Mouse (Mus musculus) heart, embryonic 11.5 days (tissue): ENCODE measurements around the gene Dnase1. TPM values are rescaled to one million over a fixed set of nuclear protein-coding genes. Genes with fewer than 3 reads are reported as not detected.

ENCODE experiments used
- ATAC-seq: fragments of 200-750 bp; cut with Nextera tagmentation; replicated peaks from 2 replicates; pipeline ENCODE4 v1.8.0; 2017; ENCODE audit warnings: moderate library complexity; ENCODE audit not compliant: insufficient number of reproducible peaks, low FRiP score, low TSS enrichment
- H3K27ac ChIP-seq: fragments of 300-500 bp; sonication (generic); 2 replicates; pipeline ENCODE4 v1.5.1; 2014; ENCODE audit warnings: mild to moderate bottlenecking, low read depth, low read length
- H3K27me3 ChIP-seq: fragments of 300-500 bp; sonication (generic); 2 replicates; pipeline ENCODE4 v1.6.1; 2014; ENCODE audit warnings: mild to moderate bottlenecking, low read length, mixed read lengths; ENCODE audit not compliant: control insufficient read depth, insufficient read depth
- H3K36me3 ChIP-seq: fragments of 300-500 bp; sonication (generic); 2 replicates; pipeline ENCODE4 v1.6.1; 2014; ENCODE audit warnings: mild to moderate bottlenecking, low read length, moderate library complexity, mixed read lengths; ENCODE audit not compliant: control insufficient read depth, insufficient read depth
- H3K4me1 ChIP-seq: fragments of 300-500 bp; sonication (generic); 2 replicates; pipeline ENCODE4 v1.6.1; 2014; ENCODE audit warnings: low read length; ENCODE audit not compliant: control insufficient read depth, insufficient read depth
- H3K4me2 ChIP-seq: fragments of 300-500 bp; sonication (generic); 2 replicates; pipeline ENCODE4 v1.6.1; 2014; ENCODE audit warnings: mild to moderate bottlenecking, moderate library complexity
- H3K4me3 ChIP-seq: fragments of 300-500 bp; sonication (generic); 2 replicates; pipeline ENCODE4 v1.5.1; 2014; ENCODE audit warnings: low read depth, low read length
- H3K9ac ChIP-seq: fragments of 300-500 bp; sonication (generic); 2 replicates; pipeline ENCODE4 v1.6.1; 2014; ENCODE audit warnings: mild to moderate bottlenecking, low read depth, low read length, moderate library complexity
- H3K9me3 ChIP-seq: fragments of 300-500 bp; sonication (generic); replicated peaks from 2 replicates; pipeline ENCODE4 v1.6.1; 2016; ENCODE audit warnings: low read length; ENCODE audit not compliant: control insufficient read depth
- WGBS: fragments of 180-500 bp; shearing (Covaris S2); extraction: QIAGEN DNeasy Blood & Tissue Kit; methylation state at CpG from one replicate; pipeline ENCODE4 v1.1.7; 2014; ENCODE audit not compliant: insufficient replicate concordance; 5-methylcytosine and 5-hydroxymethylcytosine counted together
- polyA plus RNA-seq: library from polyadenylated mRNA; unstranded; fragments of >200 nt; fragmentation: Nextera tagmentation; extraction: Ambion mirVana; gene quantifications from 2 replicates; pipeline ENCODE4 v1.2.1, GENCODE M21; 2014

The Dnase1 gene
- polyA plus RNA-seq, 1 experiment from 2014 or later, result 3.9 TPM

DNA sequence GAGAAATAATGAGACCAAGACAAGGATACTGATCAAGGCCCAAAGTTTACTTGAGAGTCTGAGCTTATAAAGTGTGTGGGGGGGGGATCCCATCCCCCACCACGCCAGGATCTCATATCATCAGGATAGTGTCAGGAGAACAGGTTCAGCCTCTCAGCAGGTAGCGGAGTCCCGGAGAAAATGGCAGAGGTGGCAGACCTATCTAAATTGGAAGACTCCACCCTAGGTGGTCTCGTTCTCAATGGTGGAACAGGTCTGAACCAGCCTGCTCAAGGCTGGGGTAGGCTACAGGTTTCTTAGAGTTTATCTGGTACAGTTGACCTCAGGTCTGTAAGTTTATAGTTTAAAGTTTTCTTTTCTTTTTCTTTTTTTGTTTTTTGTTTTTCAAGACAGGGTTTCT lies 14.0 kb upstream of the Dnase1 start:
- Histone ChIP-seq H3K27me3 (no peaks in the 10 kb centered on the region), H3K4me2 (no peak overlapping the region), H3K9ac (no peak overlapping the region), H3K27ac (no peak overlapping the region), H3K4me3 (no peak overlapping the region), H3K4me1 (no peaks in the 10 kb centered on the region), H3K9me3 (no peaks in the 10 kb centered on the region), H3K36me3 (no peaks in the 10 kb centered on the region)
- no peak for ATAC-seq
- WGBS, result 61% methylated on average over 4 of the region's 4 CpGs

DNA sequence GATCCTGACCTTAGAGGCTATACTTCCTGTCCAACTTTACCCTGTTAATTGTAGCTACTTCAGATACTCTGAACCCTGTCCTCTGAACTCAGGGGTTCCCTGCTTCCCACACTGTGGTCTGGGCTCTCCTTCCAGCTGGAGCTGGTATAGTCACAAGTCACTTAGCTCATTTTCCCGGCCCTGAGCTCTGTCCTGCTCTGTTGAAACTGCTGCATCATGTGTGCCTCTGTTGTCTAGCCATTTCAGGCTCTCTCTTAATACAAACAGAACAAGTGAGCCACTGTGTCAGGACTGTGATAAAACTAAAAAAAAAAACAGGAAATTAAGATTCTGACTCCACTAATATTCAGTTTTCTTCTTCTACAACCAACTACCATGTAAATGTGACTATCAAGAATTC lies 10.1 kb upstream of the Dnase1 start:
- no peak for ATAC-seq
- H3K4me2 ChIP-seq, result no peak overlapping the region
- H3K9me3 ChIP-seq, result no peaks in the 10 kb centered on the region; the same call in 1 of the 2 replicates
- H3K36me3 ChIP-seq, result no peaks in the 10 kb centered on the region
- no peak overlapping the region for H3K27ac ChIP-seq
- no peaks in the 10 kb centered on the region for H3K4me1 ChIP-seq
- no peak overlapping the region for H3K9ac ChIP-seq
- H3K27me3 ChIP-seq, result no peaks in the 10 kb centered on the region
- 48% methylated on average over 1 of the region's 1 CpGs for WGBS
- H3K4me3 ChIP-seq, result no peak overlapping the region

DNA sequence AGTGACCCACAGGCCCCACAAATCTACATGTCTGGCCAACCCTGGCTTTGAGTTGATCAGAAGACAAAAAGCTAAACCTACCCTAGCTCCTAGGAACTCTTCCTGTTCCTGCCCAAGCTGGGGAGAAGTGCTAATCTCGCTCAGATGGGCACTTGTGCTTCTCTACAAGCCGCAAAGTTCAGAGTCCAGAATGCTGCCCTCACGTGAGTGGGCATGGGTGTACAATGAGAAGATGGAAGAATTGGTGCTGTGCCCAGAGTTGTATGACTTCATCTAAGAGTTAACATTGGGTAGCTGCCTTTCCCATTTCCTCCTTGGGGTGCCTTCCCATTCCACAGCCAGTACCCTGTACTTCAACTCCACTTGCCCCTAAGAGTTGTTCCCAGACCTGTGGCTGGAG lies 9.5 kb upstream of the Dnase1 start:
- ATAC-seq, result no peak

DNA sequence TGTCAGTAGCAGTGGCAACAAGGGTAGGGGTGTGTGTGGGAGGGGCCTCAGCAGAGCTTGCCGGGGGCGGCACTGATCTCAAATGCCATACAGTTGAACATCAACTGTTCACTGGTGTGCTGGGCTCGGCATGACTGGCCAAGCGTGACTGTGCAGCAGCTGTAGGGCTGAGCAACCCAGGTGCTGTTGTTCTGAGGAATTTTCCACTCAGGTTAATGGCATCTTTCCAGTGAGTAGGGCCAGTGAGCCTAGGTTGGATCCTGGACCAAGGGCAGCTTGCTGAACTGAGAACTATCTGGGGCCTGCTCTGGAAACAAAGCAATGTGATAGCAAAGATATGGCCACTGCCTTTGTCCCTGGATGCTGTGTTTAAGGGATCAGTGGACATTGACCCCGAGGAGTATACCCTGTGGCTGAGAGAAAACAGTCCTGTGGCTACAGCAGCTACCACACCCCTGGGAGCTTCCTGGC lies 7.3 kb upstream of the Dnase1 start:
- ATAC-seq, result no peak; the same call in 1 of the 2 replicates
- no peak overlapping the region for H3K4me3 ChIP-seq
- no peak overlapping the region for H3K27ac ChIP-seq
- WGBS, result 85% methylated on average over 5 of the region's 5 CpGs
- H3K9me3 ChIP-seq, result no peaks in the 10 kb centered on the region; the same call in 1 of the 2 replicates
- no peaks in the 10 kb centered on the region for H3K27me3 ChIP-seq
- H3K4me1 ChIP-seq, result no peaks in the 10 kb centered on the region
- no peak overlapping the region for H3K4me2 ChIP-seq
- H3K9ac ChIP-seq, result no peak overlapping the region
- no peaks in the 10 kb centered on the region for H3K36me3 ChIP-seq

More for the DNA sequence above, 9.5 kb upstream of the Dnase1 start:
- no peaks in the 10 kb centered on the region; the same call in 1 of the 2 replicates for H3K9me3 ChIP-seq
- no peaks in the 10 kb centered on the region for H3K36me3 ChIP-seq
- no peak overlapping the region for H3K4me3 ChIP-seq
- 74% methylated on average over 3 of the region's 3 CpGs for WGBS
- no peaks in the 10 kb centered on the region for H3K4me1 ChIP-seq
- no peak overlapping the region for H3K9ac ChIP-seq
- H3K27ac ChIP-seq, result no peak overlapping the region
- H3K27me3 ChIP-seq, result no peaks in the 10 kb centered on the region
- H3K4me2 ChIP-seq, result no peak overlapping the region

DNA sequence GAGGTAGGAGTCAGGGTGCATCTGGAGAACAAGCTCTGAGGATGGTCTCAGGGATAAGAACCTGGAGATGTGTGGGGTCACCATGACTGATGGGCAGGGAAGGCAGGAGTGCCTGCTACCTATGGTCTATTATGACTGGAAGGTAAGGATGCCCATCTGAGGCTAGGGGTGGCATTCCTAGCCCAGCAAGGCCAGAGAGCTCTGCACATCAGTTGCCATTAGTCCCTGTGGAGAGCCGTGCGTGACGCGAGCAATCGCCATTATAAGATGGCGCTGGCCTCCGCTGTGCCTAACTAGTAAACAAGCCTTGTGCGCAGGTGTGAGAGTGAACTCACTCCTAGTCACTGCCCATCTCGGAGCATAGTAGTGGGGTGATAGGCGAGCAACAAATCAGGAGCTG lies 6.2 kb upstream of the Dnase1 start:
- Histone ChIP-seq H3K4me3 (no peak overlapping the region), H3K36me3 (no peaks in the 10 kb centered on the region), H3K4me1 (no peaks in the 10 kb centered on the region), H3K9me3 (no peaks in the 10 kb centered on the region; the same call in 1 of the 2 replicates), H3K27me3 (no peaks in the 10 kb centered on the region), H3K27ac (no peak overlapping the region), H3K4me2 (no peak overlapping the region), H3K9ac (no peak overlapping the region)
- no peak for ATAC-seq
- WGBS, result 93% methylated on average over 10 of the region's 10 CpGs

DNA sequence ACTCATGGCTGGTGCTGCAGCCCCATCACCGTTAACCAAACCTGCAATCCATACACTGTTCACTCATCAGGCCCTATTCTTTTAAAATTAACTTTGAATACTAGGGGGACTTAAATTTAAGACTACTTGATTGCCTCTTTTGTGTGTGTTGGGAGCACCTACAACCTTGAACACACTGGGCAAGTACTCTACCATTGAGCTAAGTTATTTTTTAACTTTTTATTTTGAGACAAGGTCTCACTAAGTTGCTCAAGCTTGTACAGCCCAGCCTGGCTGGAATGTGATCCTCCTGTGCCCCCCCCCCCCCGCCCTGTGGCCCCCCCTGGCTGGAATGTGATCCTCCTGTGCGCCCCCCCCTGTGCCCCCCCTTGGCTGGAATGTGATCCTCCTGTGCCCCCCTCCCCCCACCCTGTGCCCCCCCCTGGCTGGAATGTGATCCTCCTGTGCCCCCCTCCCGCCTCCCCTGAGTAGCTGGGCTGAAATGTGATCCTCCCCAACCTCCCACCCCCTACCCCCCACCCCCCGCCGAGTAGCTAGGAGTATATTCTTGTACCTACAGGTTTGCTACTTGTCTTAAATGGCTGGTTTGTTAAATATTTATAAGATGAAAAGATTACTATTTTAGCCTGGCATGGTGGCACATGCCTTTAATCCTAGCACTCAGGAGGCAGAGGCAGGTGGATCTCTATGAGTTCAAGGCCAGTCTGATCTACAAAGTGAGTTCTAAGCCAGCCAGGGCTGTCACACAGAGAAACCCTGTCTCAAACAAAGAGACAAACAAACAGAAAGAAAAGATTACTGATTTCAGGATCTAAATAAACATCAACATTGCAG lies 5.1 kb upstream of the Dnase1 start:
- 46% methylated on average over 6 of the region's 6 CpGs for WGBS

DNA sequence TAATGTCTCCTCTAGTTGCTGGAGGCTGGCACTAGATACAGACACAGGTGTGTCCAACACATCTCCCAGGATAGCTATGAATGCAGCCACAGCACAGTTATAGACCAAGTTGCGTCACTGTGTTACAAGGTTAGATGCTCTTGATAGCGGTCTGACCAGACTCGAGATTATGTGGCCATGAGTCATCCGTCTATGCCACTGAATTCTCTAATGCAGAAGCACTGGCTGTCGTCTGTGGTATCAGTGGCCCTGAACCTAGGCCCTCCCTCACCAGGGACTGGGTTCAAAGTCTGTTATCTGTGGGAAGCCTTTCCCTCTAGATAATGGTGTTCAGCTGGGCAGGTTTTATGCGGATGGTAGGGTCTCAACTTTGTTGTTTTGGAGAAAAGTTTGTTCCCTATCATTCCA lies 4.4 kb upstream of the Dnase1 start:
- H3K36me3 ChIP-seq, result no peaks in the 10 kb centered on the region
- no peaks in the 10 kb centered on the region for H3K4me1 ChIP-seq
- H3K9ac ChIP-seq, result no peak overlapping the region
- H3K9me3 ChIP-seq, result no peaks in the 10 kb centered on the region; the same call in 1 of the 2 replicates
- H3K27me3 ChIP-seq, result no peaks in the 10 kb centered on the region
- 69% methylated on average over 6 of the region's 6 CpGs for WGBS
- H3K4me3 ChIP-seq, result no peak overlapping the region
- no peak overlapping the region for H3K4me2 ChIP-seq
- ATAC-seq, result no peak
- H3K27ac ChIP-seq, result no peak overlapping the region

More for the DNA sequence above, 5.1 kb upstream of the Dnase1 start:
- Histone ChIP-seq H3K9me3 (no peaks in the 10 kb centered on the region; the same call in 1 of the 2 replicates), H3K27ac (no peak overlapping the region), H3K36me3 (no peaks in the 10 kb centered on the region), H3K4me2 (no peak overlapping the region), H3K27me3 (no peaks in the 10 kb centered on the region), H3K4me1 (no peaks in the 10 kb centered on the region), H3K9ac (no peak overlapping the region), H3K4me3 (no peak overlapping the region)
- no peak for ATAC-seq

DNA sequence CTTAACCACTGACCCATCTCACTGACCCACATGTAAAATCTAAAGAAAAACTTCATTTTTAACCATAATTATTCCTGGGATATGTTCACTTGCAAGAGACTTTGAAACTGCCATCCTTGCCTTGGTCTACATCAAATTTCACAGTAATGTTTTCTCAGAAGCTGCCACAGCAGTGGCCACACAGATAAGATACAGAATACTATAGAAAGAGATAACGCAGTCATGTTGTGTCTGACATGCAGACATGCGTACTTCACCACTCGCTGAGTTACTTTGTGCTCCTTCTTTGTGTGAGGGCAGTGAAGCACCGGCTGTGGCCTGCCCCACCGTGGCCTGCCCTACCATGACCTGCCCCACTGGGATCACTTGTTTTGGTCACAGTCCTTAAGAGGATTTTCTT lies 2.8 kb upstream of the Dnase1 start:
- Histone ChIP-seq H3K4me2 (no peak overlapping the region), H3K27me3 (no peaks in the 10 kb centered on the region), H3K4me1 (no peaks in the 10 kb centered on the region), H3K4me3 (no peak overlapping the region), H3K27ac (no peak overlapping the region), H3K36me3 (peaks cover 9% of the 10 kb centered on the region), H3K9ac (no peak overlapping the region), H3K9me3 (no peaks in the 10 kb centered on the region; the same call in 1 of the 2 replicates)
- 45% methylated on average over 5 of the region's 5 CpGs for WGBS
- no peak for ATAC-seq

DNA sequence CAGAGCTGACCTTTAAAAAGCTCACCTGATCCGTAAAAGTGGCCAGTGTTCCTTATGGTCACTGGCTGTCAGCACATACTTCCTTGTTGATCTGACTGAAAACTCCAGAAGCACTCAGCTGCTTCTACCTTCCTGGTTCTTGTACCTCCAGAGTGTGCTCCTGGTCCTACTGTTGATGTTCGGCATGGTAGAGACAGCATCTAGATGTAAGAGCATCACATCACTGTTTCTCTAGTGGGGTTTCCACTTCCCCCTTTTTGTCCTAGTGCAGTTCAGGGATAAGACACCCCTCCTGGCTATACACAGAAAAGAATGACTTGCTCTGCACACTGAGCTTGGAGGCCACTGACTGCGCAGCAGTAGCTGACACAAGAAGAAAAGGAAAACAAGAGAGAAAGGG lies 2.3 kb upstream of the Dnase1 start:
- H3K4me2 ChIP-seq, result no peak overlapping the region
- H3K9ac ChIP-seq, result no peak overlapping the region
- H3K27me3 ChIP-seq, result no peaks in the 10 kb centered on the region
- peaks cover 11% of the 10 kb centered on the region for H3K36me3 ChIP-seq
- H3K9me3 ChIP-seq, result no peaks in the 10 kb centered on the region
- no peak for ATAC-seq
- no peak overlapping the region for H3K4me3 ChIP-seq
- no peaks in the 10 kb centered on the region for H3K4me1 ChIP-seq
- no peak overlapping the region for H3K27ac ChIP-seq
- WGBS, result 75% methylated on average over 3 of the region's 3 CpGs
